Mouse (Mus musculus) lung, embryonic 14.5 days (tissue): ENCODE data around the gene Cdh13. TPM values are rescaled to one million over a fixed set of nuclear protein-coding genes. Genes with fewer than 3 reads are reported as not detected.

Experiments
- ATAC-seq: fragments of 200-750 bp; cut with Nextera tagmentation; 2 replicates; pipeline ENCODE4 v1.8.0; 2017; ENCODE audit warnings: mild to moderate bottlenecking, moderate TSS enrichment, moderate library complexity; ENCODE audit not compliant: insufficient read depth
- DNase-seq: peaks from one replicate; pipeline ENCODE4 v3.0.0-alpha.2; 2015
- H3K27ac ChIP-seq: fragments of 300-500 bp; sonication (generic); 2 replicates; pipeline ENCODE4 v1.5.1; 2014; ENCODE audit warnings: low read depth, mild to moderate bottlenecking, moderate library complexity
- H3K27me3 ChIP-seq: fragments of 300-500 bp; sonication (generic); 2 replicates; pipeline ENCODE4 v1.6.1; 2014; ENCODE audit warnings: low read length, control low read depth; ENCODE audit not compliant: insufficient read depth
- H3K36me3 ChIP-seq: fragments of 300-500 bp; sonication (generic); 2 replicates; pipeline ENCODE4 v1.6.1; 2014; ENCODE audit warnings: control low read depth; ENCODE audit not compliant: insufficient read depth
- H3K4me1 ChIP-seq: fragments of 300-500 bp; sonication (generic); 2 replicates; pipeline ENCODE4 v1.6.1; 2014; ENCODE audit warnings: antibody characterized with exemption, control low read depth; ENCODE audit not compliant: insufficient read depth
- H3K4me2 ChIP-seq: fragments of 300-500 bp; sonication (generic); 2 replicates; pipeline ENCODE4 v1.6.1; 2014; ENCODE audit warnings: mild to moderate bottlenecking
- H3K4me3 ChIP-seq: fragments of 300-500 bp; sonication (generic); 2 replicates; pipeline ENCODE4 v1.5.1; 2014; ENCODE audit warnings: low read depth, low read length
- H3K9ac ChIP-seq: fragments of 300-500 bp; sonication (generic); 2 replicates; pipeline ENCODE4 v1.6.1; 2014
- H3K9me3 ChIP-seq: fragments of 300-500 bp; sonication (generic); 2 replicates; pipeline ENCODE4 v1.6.1; 2016; ENCODE audit warnings: low read depth, low read length, control low read depth
- CTCF ChIP-seq: IDR thresholded peaks from 2 replicates; pipeline ENCODE4 v1.5.1; 2016; ENCODE audit warnings: antibody characterized with exemption, low read depth
- WGBS: fragments of 180-500 bp; shearing (Covaris S2); extraction: QIAGEN DNeasy Blood & Tissue Kit; methylation state at CpG from one replicate; pipeline ENCODE4 v1.1.7; 2014; 5-methylcytosine and 5-hydroxymethylcytosine counted together
- polyA plus RNA-seq: library from polyadenylated mRNA; unstranded; fragments of >200 nt; fragmentation: Nextera tagmentation; extraction: Ambion mirVana; gene quantifications from 2 replicates; pipeline ENCODE4 v1.2.1, GENCODE M21; 2014

Cdh13 gene
- polyA plus RNA-seq, 1 experiment from 2014 or later = 1.2 TPM

DNA sequence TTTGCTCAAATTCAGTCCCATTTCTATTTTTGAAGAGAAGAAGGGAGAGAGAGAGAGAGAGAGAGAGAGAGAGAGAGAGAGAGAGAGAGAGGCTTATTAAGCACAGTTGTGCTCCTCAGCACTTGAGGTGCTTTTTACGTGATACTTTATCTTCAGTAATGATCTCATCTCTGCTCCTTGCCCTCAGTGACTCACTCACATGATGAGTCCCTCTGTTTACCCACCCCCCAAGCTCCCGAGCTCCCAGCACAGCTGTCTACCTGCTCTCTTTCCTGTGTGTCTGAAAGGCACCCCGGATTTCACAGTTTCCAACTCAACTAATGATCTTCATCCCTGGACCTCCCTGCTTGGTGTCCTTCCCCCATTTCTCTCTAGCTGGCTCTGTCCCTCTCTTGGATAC is 39.9 kb downstream of the Cdh13 start:
- WGBS = 52% methylated on average over 3 of the region's 3 CpGs
- no peak for DNase-seq
- ATAC-seq = no peak
- Histone ChIP-seq H3K4me3 (no peak overlapping the region), H3K9ac (no peak overlapping the region), H3K27me3 (no peaks in the 10 kb centered on the region), H3K9me3 (no peaks in the 10 kb centered on the region), H3K4me1 (no peaks in the 10 kb centered on the region), H3K27ac (no peak overlapping the region), H3K4me2 (no peak overlapping the region), H3K36me3 (no peaks in the 10 kb centered on the region)
- no peak for TF ChIP-seq CTCF

DNA sequence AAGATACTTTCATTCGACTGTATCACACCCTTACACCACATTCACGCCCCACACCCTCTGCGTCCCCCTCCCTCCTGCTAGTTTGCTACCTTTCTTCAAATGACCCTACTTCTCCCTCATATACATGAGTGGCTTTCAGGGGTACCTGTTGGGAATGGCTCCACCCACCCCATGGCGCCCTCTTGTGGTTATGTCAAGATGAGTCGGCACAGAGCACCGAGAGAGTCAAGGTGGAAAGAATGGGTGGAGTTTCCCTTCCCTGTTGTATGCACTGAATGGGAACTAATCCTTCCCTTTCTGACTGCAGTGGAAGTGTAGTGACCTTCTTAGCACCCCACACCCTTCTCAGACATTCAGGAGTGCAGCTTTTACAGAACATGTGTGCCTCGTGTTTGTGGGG is 51.4 kb downstream of the Cdh13 start:
- ATAC-seq = no peak
- Histone ChIP-seq H3K27ac (no peak overlapping the region), H3K9me3 (no peaks in the 10 kb centered on the region), H3K4me2 (no peak overlapping the region), H3K27me3 (no peaks in the 10 kb centered on the region), H3K4me3 (no peak overlapping the region), H3K4me1 (no peaks in the 10 kb centered on the region), H3K36me3 (no peaks in the 10 kb centered on the region), H3K9ac (no peak overlapping the region)
- 74% methylated on average over 7 of the region's 7 CpGs for WGBS
- TF ChIP-seq CTCF = peak; percentile 44
- no peak for DNase-seq

DNA sequence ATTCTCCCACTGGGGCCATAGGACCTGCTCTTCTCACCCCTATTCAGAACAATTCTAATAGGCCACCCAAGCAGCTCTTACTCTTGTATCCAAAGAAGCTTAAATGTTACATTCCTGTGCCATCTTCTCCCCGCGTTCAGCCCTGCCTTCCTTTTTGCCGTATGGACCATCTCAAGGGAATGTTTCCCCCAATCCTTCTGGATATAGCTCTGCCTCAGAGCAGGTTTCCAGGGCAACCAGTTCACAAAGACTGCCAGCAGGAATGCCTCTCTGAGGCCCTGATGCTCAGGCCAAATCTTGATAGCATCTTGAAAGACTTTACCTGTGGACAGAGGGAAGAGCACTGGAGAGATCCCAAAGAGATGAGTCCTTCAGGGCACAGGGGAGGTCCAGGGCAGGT is 56.2 kb downstream of the Cdh13 start:
- H3K27me3 ChIP-seq = no peaks in the 10 kb centered on the region
- no peaks in the 10 kb centered on the region for H3K9me3 ChIP-seq
- TF ChIP-seq CTCF = no peak
- ATAC-seq (no peak), DNase-seq (no peak)
- no peaks in the 10 kb centered on the region for H3K36me3 ChIP-seq
- 82% methylated on average over 3 of the region's 3 CpGs for WGBS
- no peak overlapping the region for H3K4me3 ChIP-seq
- no peaks in the 10 kb centered on the region for H3K4me1 ChIP-seq
- H3K4me2 ChIP-seq = no peak overlapping the region
- no peak overlapping the region for H3K9ac ChIP-seq
- H3K27ac ChIP-seq = no peak overlapping the region

DNA sequence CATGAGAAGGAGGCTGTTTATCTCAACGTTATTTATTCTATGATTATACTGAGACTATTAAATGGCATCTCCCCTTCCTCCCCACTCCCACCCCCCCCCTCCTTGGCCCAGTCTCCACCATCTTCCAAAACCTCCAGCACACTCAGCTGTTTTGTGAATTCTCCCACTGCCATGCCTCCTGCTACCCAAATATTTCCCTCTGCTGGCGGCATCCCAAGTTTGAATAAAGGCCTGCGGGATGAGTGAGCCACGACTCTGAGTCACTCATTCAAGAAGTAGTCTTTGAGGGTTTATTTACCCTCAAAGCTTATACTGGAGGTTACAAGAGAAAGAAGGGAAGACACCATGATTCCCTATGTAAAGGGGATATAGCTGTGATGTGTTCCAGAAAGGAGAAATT is 59.7 kb downstream of the Cdh13 start:
- no peak overlapping the region for H3K4me2 ChIP-seq
- H3K9me3 ChIP-seq = no peaks in the 10 kb centered on the region
- no peaks in the 10 kb centered on the region for H3K4me1 ChIP-seq
- H3K9ac ChIP-seq = no peak overlapping the region
- WGBS = 52% methylated on average over 4 of the region's 4 CpGs
- ATAC-seq = no peak
- TF ChIP-seq CTCF = no peak
- DNase-seq = peak; percentile 56
- H3K27me3 ChIP-seq = no peaks in the 10 kb centered on the region
- H3K27ac ChIP-seq = no peak overlapping the region
- H3K36me3 ChIP-seq = no peaks in the 10 kb centered on the region
- no peak overlapping the region for H3K4me3 ChIP-seq

DNA sequence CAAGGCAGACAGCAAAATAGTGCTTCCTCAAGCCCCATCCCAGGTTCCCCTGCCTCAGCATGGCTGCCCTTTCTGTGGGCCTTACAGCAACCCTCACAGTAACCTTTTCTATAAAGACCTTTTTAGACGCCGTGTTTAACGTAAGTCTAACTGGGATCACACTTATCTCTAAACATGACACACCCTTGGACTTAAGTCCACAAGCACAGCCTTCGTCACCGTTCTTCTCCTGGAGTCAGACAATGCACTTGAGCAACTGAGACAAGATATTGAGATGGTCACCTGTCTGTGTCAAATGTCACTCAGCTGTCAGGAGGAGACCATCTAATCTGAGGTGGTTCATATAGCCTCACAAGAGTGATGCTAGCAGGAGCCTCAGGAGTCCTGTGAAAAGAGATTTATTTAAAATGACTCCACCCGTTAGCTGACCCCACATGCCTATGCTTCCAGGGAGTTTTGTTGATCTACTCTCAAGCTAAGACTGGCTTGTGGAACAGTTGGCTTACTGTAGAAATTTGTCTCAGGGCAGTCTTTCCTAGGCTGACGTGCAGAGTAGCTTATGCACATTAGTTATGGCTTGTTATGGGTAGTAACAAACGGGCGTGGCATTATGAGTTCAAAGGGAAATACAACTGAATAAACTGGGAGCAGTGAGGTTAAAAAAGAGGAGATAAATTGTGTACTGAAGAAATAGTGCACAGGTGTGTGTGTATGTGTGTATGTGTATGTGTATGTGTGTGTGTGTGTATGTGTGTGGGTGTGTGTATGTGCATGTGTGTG is 65.4 kb downstream of the Cdh13 start:
- no peaks in the 10 kb centered on the region for H3K9me3 ChIP-seq
- DNase-seq (no peak), ATAC-seq (no peak)
- no peak overlapping the region for H3K9ac ChIP-seq
- no peaks in the 10 kb centered on the region for H3K4me1 ChIP-seq
- WGBS = 77% methylated on average over 9 of the region's 9 CpGs
- H3K36me3 ChIP-seq = no peaks in the 10 kb centered on the region
- H3K4me2 ChIP-seq = no peak overlapping the region
- no peak for TF ChIP-seq CTCF
- H3K27me3 ChIP-seq = no peaks in the 10 kb centered on the region
- H3K4me3 ChIP-seq = no peak overlapping the region
- no peak overlapping the region for H3K27ac ChIP-seq

DNA sequence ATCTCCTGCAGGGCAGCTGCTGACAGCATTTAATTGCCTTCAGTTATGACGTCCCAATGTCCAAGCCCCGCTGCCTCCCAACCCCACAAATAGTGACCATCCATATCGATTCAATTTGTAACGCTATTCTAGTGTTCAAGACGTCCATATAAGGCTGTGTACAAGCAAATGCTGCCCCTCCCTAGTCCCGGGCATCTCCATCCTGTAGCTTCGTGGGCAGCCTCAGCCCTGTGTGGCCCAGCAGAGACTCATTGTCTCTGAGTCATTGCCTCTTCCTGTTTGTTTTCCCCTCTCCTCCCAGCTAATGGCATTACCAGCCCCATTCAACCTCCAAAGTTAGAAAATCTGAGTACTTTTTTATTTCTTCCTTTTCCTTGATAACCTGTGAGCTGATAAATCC is 66.6 kb downstream of the Cdh13 start:
- DNase-seq = no peak
- Histone ChIP-seq H3K27me3 (no peaks in the 10 kb centered on the region), H3K27ac (no peak overlapping the region), H3K4me2 (no peak overlapping the region), H3K9me3 (no peaks in the 10 kb centered on the region), H3K9ac (no peak overlapping the region), H3K4me1 (no peaks in the 10 kb centered on the region), H3K36me3 (no peaks in the 10 kb centered on the region), H3K4me3 (no peak overlapping the region)
- no peak for TF ChIP-seq CTCF
- no peak for ATAC-seq
- WGBS = 73% methylated on average over 7 of the region's 7 CpGs

DNA sequence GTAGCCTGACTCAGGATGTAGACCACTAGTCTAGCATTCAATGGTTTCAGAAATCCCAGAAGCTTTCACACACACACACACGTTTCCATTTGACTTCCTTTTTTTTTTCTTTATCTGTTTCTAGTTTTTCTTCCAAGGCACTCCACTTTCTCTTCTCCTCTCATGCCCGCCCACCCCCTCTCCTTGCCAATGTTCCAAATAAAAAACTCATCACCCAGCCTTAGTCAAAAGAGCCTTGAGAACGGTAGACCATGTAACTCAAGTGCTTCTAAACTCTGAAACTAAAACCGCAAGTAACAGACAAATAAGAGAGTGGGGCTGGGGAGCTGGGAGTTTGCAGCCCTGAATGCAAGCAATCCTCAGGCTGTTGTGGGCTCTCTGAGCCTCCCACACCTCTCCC is 69.5 kb downstream of the Cdh13 start:
- no peaks in the 10 kb centered on the region for H3K4me1 ChIP-seq
- no peak overlapping the region for H3K9ac ChIP-seq
- ATAC-seq = no peak
- no peak for DNase-seq
- no peaks in the 10 kb centered on the region for H3K9me3 ChIP-seq
- WGBS = 68% methylated on average over 4 of the region's 4 CpGs
- H3K27me3 ChIP-seq = no peaks in the 10 kb centered on the region
- H3K27ac ChIP-seq = no peak overlapping the region
- no peak for TF ChIP-seq CTCF
- no peak overlapping the region for H3K4me2 ChIP-seq
- no peak overlapping the region for H3K4me3 ChIP-seq
- H3K36me3 ChIP-seq = no peaks in the 10 kb centered on the region
